Mouse (Mus musculus) forebrain, embryonic 16.5 days (tissue): ENCODE measurements around the gene Ccdc73. TPM values are rescaled to one million over a fixed set of nuclear protein-coding genes. Genes with fewer than 3 reads are reported as not detected.
"Not testable (repeated sequence)": the region's sequence is repeated elsewhere in the genome, so short reads cannot be mapped to it uniquely, and the experiment has no call there.

Source experiments
- ATAC-seq: fragments of 200-750 bp; cut with Nextera tagmentation; 2 replicates; pipeline ENCODE4 v1.8.0; 2017; ENCODE audit warnings: mild to moderate bottlenecking, moderate library complexity
- H3K27ac ChIP-seq: fragments of 300-500 bp; sonication (generic); 2 replicates; pipeline ENCODE4 v1.5.1; 2014; ENCODE audit warnings: low read length, control low read depth
- H3K27me3 ChIP-seq: fragments of 300-500 bp; sonication (generic); replicated peaks from 2 replicates; pipeline ENCODE4 v1.6.1; 2014; ENCODE audit warnings: low read length; ENCODE audit not compliant: control insufficient read depth, insufficient read depth
- H3K36me3 ChIP-seq: fragments of 300-500 bp; sonication (generic); 2 replicates; pipeline ENCODE4 v1.6.1; 2014; ENCODE audit not compliant: control insufficient read depth, insufficient read depth
- H3K4me1 ChIP-seq: fragments of 300-500 bp; sonication (generic); replicated peaks from 2 replicates; pipeline ENCODE4 v1.6.1; 2014; ENCODE audit warnings: low read length; ENCODE audit not compliant: control insufficient read depth, insufficient read depth
- H3K4me2 ChIP-seq: fragments of 300-500 bp; sonication (generic); 2 replicates; pipeline ENCODE4 v1.6.1; 2014; ENCODE audit warnings: mild to moderate bottlenecking, low read length, control low read depth
- H3K4me3 ChIP-seq: fragments of 300-500 bp; sonication (generic); replicated peaks from 2 replicates; pipeline ENCODE4 v1.5.1; 2014; ENCODE audit warnings: mild to moderate bottlenecking, low read length, control low read depth
- H3K9ac ChIP-seq: fragments of 300-500 bp; sonication (generic); replicated peaks from 2 replicates; pipeline ENCODE4 v1.6.1; 2014; ENCODE audit warnings: low read depth, low read length, control low read depth
- H3K9me3 ChIP-seq: fragments of 300-500 bp; sonication (generic); 2 replicates; pipeline ENCODE4 v1.6.1; 2016; ENCODE audit warnings: low read length; ENCODE audit not compliant: control insufficient read depth
- WGBS: fragments of 180-500 bp; shearing (Covaris S2); extraction: QIAGEN DNeasy Blood & Tissue Kit; methylation state at CpG from one replicate; pipeline ENCODE4 v1.1.7; 2014; 5-methylcytosine and 5-hydroxymethylcytosine counted together
- polyA plus RNA-seq: library from polyadenylated mRNA; unstranded; fragments of >200 nt; fragmentation: Nextera tagmentation; extraction: Ambion mirVana; gene quantifications from 2 replicates; pipeline ENCODE4 v1.2.1, GENCODE M21; 2015

The Ccdc73 gene
- 5.3 and 7.0 TPM in 2 replicates for polyA plus RNA-seq

- Histone ChIP-seq H3K36me3 (no peaks in the 10 kb centered on the region), H3K9ac (no peak within 1 kb of the TSS), H3K4me1 (no peaks in the 10 kb centered on the region), H3K9me3 (no peaks in the 10 kb centered on the region), H3K4me2 (no peak within 1 kb of the TSS), H3K4me3 (no peak within 1 kb of the TSS), H3K27ac (no peak within 1 kb of the TSS), H3K27me3 (no peaks in the 10 kb centered on the region)
- 95% methylated on average over 13 of the region's 13 CpGs for WGBS
- no peak for ATAC-seq
Observed at GRCm38 (mm10) chr2:104867282-104867855, at the start of gene Ccdc73. TSS of gene Ccdc73 (plus strand) at chr2:104867805.

GRCm38 (mm10) chr2:104818763-104819162 lies 48.8 kb upstream of the Ccdc73 start:
- not testable (repeated sequence) for H3K4me2 ChIP-seq, H3K9ac ChIP-seq, H3K9me3 ChIP-seq, H3K4me3 ChIP-seq, H3K27me3 ChIP-seq, H3K36me3 ChIP-seq, ATAC-seq, H3K27ac ChIP-seq
- peaks cover 16% of the 10 kb centered on the region for H3K4me1 ChIP-seq
- WGBS = 94% methylated on average over 3 of the region's 3 CpGs

- H3K27me3 ChIP-seq = no peaks in the 10 kb centered on the region
- 93% methylated on average over 4 of the region's 4 CpGs for WGBS
- H3K9ac ChIP-seq = no peak overlapping the region
- no peaks in the 10 kb centered on the region for H3K36me3 ChIP-seq
- no peak overlapping the region for H3K4me3 ChIP-seq
- no peaks in the 10 kb centered on the region for H3K4me1 ChIP-seq
- no peak overlapping the region for H3K27ac ChIP-seq
- H3K4me2 ChIP-seq = no peak overlapping the region
- ATAC-seq = no peak
- H3K9me3 ChIP-seq = no peaks in the 10 kb centered on the region
Observed at GRCm38 (mm10) chr2:104826191-104826590, 41.4 kb upstream of the Ccdc73 start.

GRCm38 (mm10) chr2:104832486-104832885 lies 35.1 kb upstream of the Ccdc73 start:
- H3K36me3 ChIP-seq = no peaks in the 10 kb centered on the region
- 94% methylated on average over 2 of the region's 2 CpGs for WGBS
- no peak for ATAC-seq

GRCm38 (mm10) chr2:104840974-104841373 lies 26.6 kb upstream of the Ccdc73 start:
- ATAC-seq = no peak
- no peak overlapping the region for H3K4me2 ChIP-seq
- no peaks in the 10 kb centered on the region for H3K27me3 ChIP-seq
- H3K9ac ChIP-seq = no peak overlapping the region
- H3K4me1 ChIP-seq = no peaks in the 10 kb centered on the region
- no peaks in the 10 kb centered on the region for H3K36me3 ChIP-seq
- no peak overlapping the region for H3K4me3 ChIP-seq
- no peaks in the 10 kb centered on the region for H3K9me3 ChIP-seq
- no peak overlapping the region for H3K27ac ChIP-seq

More at GRCm38 (mm10) chr2:104832486-104832885, 35.1 kb upstream of the Ccdc73 start:
- Histone ChIP-seq H3K4me1 (no peaks in the 10 kb centered on the region), H3K9me3 (no peaks in the 10 kb centered on the region), H3K4me3 (no peak overlapping the region), H3K4me2 (no peak overlapping the region), H3K9ac (no peak overlapping the region), H3K27ac (no peak overlapping the region), H3K27me3 (no peaks in the 10 kb centered on the region)

DNA sequence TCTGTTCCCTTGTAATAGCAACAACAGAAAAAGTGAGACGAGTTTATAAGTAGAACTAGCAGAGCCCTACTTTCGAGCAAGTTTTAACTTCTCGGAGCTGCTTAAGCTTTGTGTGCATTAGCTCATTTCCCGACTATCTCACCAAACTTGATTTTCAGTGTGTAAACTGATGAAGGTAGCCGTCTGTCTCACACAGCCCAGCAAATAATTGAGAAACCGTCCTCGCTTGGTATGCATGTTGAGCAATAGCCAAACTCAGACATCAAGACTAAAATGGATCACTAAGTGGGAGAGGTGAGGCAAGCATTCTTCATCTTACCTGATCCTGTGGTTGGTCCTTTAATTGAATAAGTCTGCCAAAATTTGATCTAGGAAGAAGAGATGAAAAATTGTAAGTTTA lies 25.9 kb upstream of the Ccdc73 start:
- Histone ChIP-seq H3K9me3 (no peaks in the 10 kb centered on the region), H3K4me2 (no peak overlapping the region), H3K27me3 (no peaks in the 10 kb centered on the region), H3K4me1 (no peaks in the 10 kb centered on the region), H3K36me3 (no peaks in the 10 kb centered on the region), H3K9ac (no peak overlapping the region), H3K4me3 (no peak overlapping the region), H3K27ac (no peak overlapping the region)
- no peak for ATAC-seq
- 89% methylated on average over 7 of the region's 7 CpGs for WGBS

DNA sequence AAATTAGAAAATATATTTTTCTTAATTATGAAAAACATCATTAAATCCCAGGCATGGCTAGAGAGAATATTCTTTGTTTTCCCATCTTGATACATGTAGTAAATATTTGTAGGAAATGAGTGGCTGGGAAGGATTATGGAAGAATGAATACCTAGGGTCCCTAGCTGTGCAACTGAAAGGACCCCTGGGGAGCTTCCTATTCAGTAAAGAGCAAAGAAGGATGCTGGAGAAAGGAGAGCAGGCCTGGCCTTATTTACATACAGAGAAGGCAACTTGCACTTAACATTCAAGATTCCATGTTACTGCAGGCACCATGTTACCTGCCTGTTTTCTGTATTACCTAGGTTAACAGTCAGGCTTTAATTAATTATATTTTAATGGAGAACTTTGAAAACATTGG lies 25.0 kb upstream of the Ccdc73 start:
- Histone ChIP-seq H3K4me1 (no peaks in the 10 kb centered on the region), H3K9ac (no peak overlapping the region), H3K9me3 (no peaks in the 10 kb centered on the region), H3K36me3 (no peaks in the 10 kb centered on the region), H3K27me3 (no peaks in the 10 kb centered on the region), H3K4me2 (no peak overlapping the region), H3K27ac (no peak overlapping the region), H3K4me3 (no peak overlapping the region)
- ATAC-seq = no peak

GRCm38 (mm10) chr2:104846638-104847414 lies 20.8 kb upstream of the Ccdc73 start:
- 35% methylated on average over 4 of the region's 4 CpGs for WGBS
- ATAC-seq = no peak

DNA sequence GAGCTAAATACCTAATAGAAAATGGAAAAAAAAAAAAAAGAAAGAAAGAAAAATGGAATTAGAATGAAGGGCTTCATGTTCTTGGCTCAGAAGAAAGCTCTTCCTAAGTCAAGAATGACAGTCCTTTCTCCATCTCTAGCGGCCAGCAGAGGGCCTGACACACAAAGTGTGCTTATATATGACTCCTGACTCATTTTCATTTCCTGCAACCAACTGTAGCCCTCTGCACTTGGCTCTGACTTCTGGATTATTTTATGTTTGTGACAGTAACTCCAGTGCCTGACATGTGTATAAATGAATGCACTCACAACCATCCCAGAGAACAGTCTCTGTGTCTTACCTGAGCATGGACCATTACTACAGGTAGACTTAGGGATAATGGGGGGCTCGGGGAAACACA lies 20.0 kb upstream of the Ccdc73 start:
- 57% methylated on average over 2 of the region's 2 CpGs for WGBS

More at GRCm38 (mm10) chr2:104846638-104847414, 20.8 kb upstream of the Ccdc73 start:
- no peak overlapping the region for H3K27ac ChIP-seq
- no peaks in the 10 kb centered on the region for H3K9me3 ChIP-seq
- no peak overlapping the region for H3K9ac ChIP-seq
- peaks cover 13% of the 10 kb centered on the region for H3K4me1 ChIP-seq
- H3K4me2 ChIP-seq = no peak overlapping the region
- no peak overlapping the region for H3K4me3 ChIP-seq
- H3K36me3 ChIP-seq = no peaks in the 10 kb centered on the region
- peaks cover 7% of the 10 kb centered on the region for H3K27me3 ChIP-seq

More for the DNA sequence above, 20.0 kb upstream of the Ccdc73 start:
- H3K9me3 ChIP-seq = no peaks in the 10 kb centered on the region
- peaks cover 13% of the 10 kb centered on the region for H3K4me1 ChIP-seq
- H3K36me3 ChIP-seq = no peaks in the 10 kb centered on the region
- no peak overlapping the region for H3K9ac ChIP-seq
- H3K4me2 ChIP-seq = no peak overlapping the region
- no peak overlapping the region for H3K27ac ChIP-seq
- no peak overlapping the region for H3K4me3 ChIP-seq
- ATAC-seq = no peak
- H3K27me3 ChIP-seq = peaks cover 7% of the 10 kb centered on the region
